Mouse (Mus musculus): ENCODE data around the gene Pigc.

Gene Pigc

DNA sequence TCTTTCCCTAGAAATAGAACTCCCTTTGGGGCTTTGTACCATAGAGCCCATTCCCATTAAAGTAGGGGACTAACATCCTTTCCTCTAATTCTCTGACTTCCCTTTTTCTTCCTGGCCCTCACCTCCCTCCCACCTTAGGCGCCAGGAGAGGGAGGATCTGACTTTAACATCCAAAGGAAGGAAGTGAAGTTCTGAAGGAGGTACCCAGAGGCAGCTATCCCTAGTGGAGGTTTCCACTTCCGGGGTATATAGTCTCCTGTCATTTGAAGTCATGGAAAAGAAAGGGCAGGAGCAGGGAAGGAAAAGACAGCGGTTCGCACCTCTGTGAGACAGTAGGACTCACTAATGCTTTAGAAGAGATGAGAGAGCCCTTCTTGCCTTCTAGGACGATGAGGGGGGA is 30.4 kb downstream of the Pigc start:
- Histone ChIP-seq H3K9me3 (ENCODE audit: low read length) (no peaks in the 10 kb centered on the region), H3K4me1 (replicated peaks; ENCODE audit: low read depth, low read length) (no peaks in the 10 kb centered on the region), H3K4me3 (replicated peaks; ENCODE audit: low read length) (no peak overlapping the region), H3K27me3 (ENCODE audit: insufficient read depth, low read length) (0 out of 2 replicates have a peak, but pooled peaks cover 4% of the 10 kb centered on the region), H3K36me3 (ENCODE audit: insufficient read depth, low read length) (no peaks in the 10 kb centered on the region)
- TF ChIP-seq NANOG (IDR thresholded peaks at IDR 0.05; ENCODE audit: borderline replicate concordance, low read length) (no peak), POU5F1 (IDR thresholded peaks at IDR 0.05; ENCODE audit: borderline replicate concordance, low read length) (no peak), CTCF (conservative IDR thresholded peaks at IDR 0.05; ENCODE audit: low read length) (no peak)

GRCm38 (mm10) chr1:161999882-162000371 is 30.9 kb downstream of the Pigc start:
- no peak overlapping the region for H3K4me3 ChIP-seq (replicated peaks; ENCODE audit: low read length)
- no peaks in the 10 kb centered on the region for H3K36me3 ChIP-seq (ENCODE audit: insufficient read depth, low read length)
- H3K27me3 ChIP-seq (ENCODE audit: insufficient read depth, low read length) = 0 out of 2 replicates have a peak, but pooled peaks cover 4% of the 10 kb centered on the region
- H3K9me3 ChIP-seq (ENCODE audit: low read length) = no peaks in the 10 kb centered on the region
- TF ChIP-seq NANOG (IDR thresholded peaks at IDR 0.05; ENCODE audit: borderline replicate concordance, low read length) (no peak), POU5F1 (IDR thresholded peaks at IDR 0.05; ENCODE audit: borderline replicate concordance, low read length) (no peak), CTCF (conservative IDR thresholded peaks at IDR 0.05; ENCODE audit: low read length) (peak; percentile 72)
- 0 out of 2 replicates have a peak, but pooled peaks cover 2% of the 10 kb centered on the region for H3K4me1 ChIP-seq (replicated peaks; ENCODE audit: low read depth, low read length)

DNA sequence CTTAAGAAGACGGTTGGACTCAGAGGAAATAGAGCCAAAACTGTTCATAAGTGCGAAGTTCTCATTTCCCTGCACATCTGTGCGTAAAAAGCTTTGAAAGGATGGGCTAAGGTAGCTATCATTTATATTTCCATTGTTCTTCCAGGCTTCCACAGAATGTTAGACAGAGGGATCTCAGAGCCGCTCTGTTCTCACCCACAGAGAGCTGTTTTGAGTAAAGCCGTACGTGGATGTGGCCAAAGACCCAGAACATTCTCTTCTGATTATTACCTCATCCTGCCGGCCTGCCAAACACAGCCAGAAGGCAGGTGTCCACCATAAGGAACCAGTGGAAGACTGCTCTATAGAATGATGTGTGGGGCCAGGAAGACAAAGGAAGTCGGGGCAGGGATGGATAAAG is 32.3 kb downstream of the Pigc start:
- no peak for TF ChIP-seq POU5F1 (IDR thresholded peaks at IDR 0.05; ENCODE audit: borderline replicate concordance, low read length)
- TF ChIP-seq NANOG (IDR thresholded peaks at IDR 0.05; ENCODE audit: borderline replicate concordance, low read length) = no peak
- no peak for TF ChIP-seq CTCF (conservative IDR thresholded peaks at IDR 0.05; ENCODE audit: low read length)
- Histone ChIP-seq H3K4me3 (replicated peaks; ENCODE audit: low read length) (no peak overlapping the region), H3K27me3 (ENCODE audit: insufficient read depth, low read length) (0 out of 2 replicates have a peak, but pooled peaks cover 4% of the 10 kb centered on the region), H3K9me3 (ENCODE audit: low read length) (no peaks in the 10 kb centered on the region), H3K4me1 (replicated peaks; ENCODE audit: low read depth, low read length) (0 out of 2 replicates have a peak, but pooled peaks cover 2% of the 10 kb centered on the region), H3K36me3 (ENCODE audit: insufficient read depth, low read length) (no peaks in the 10 kb centered on the region)

- H3K36me3 ChIP-seq (ENCODE audit: insufficient read depth, low read length) = no peaks in the 10 kb centered on the region
- TF ChIP-seq NANOG (IDR thresholded peaks at IDR 0.05; ENCODE audit: borderline replicate concordance, low read length) (no peak), POU5F1 (IDR thresholded peaks at IDR 0.05; ENCODE audit: borderline replicate concordance, low read length) (no peak), CTCF (conservative IDR thresholded peaks at IDR 0.05; ENCODE audit: low read length) (no peak)
- 0 out of 2 replicates have a peak, but pooled peaks cover 4% of the 10 kb centered on the region for H3K27me3 ChIP-seq (ENCODE audit: insufficient read depth, low read length)
- no peaks in the 10 kb centered on the region for H3K9me3 ChIP-seq (ENCODE audit: low read length)
- H3K4me1 ChIP-seq (replicated peaks; ENCODE audit: low read depth, low read length) = 0 out of 2 replicates have a peak, but pooled peaks cover 2% of the 10 kb centered on the region
- H3K4me3 ChIP-seq (replicated peaks; ENCODE audit: low read length) = no peak overlapping the region
These were observed 34.9 kb downstream of the Pigc start for GRCm38 (mm10) chr1:162003729-162004517.

GRCm38 (mm10) chr1:162004518-162004780 is 35.5 kb downstream of the Pigc start:
- H3K4me3 ChIP-seq (replicated peaks; ENCODE audit: low read length) = no peak overlapping the region
- H3K4me1 ChIP-seq (replicated peaks; ENCODE audit: low read depth, low read length) = 0 out of 2 replicates have a peak, but pooled peaks cover 2% of the 10 kb centered on the region
- no peak for TF ChIP-seq NANOG (IDR thresholded peaks at IDR 0.05; ENCODE audit: borderline replicate concordance, low read length)
- TF ChIP-seq CTCF (conservative IDR thresholded peaks at IDR 0.05; ENCODE audit: low read length) = no peak
- TF ChIP-seq POU5F1 (IDR thresholded peaks at IDR 0.05; ENCODE audit: borderline replicate concordance, low read length) = no peak
- H3K36me3 ChIP-seq (ENCODE audit: insufficient read depth, low read length) = no peaks in the 10 kb centered on the region
- H3K9me3 ChIP-seq (ENCODE audit: low read length) = no peaks in the 10 kb centered on the region
- peaks cover 3% of the 10 kb centered on the region; the same call in 1 of the 2 replicates for H3K27me3 ChIP-seq (ENCODE audit: insufficient read depth, low read length)

DNA sequence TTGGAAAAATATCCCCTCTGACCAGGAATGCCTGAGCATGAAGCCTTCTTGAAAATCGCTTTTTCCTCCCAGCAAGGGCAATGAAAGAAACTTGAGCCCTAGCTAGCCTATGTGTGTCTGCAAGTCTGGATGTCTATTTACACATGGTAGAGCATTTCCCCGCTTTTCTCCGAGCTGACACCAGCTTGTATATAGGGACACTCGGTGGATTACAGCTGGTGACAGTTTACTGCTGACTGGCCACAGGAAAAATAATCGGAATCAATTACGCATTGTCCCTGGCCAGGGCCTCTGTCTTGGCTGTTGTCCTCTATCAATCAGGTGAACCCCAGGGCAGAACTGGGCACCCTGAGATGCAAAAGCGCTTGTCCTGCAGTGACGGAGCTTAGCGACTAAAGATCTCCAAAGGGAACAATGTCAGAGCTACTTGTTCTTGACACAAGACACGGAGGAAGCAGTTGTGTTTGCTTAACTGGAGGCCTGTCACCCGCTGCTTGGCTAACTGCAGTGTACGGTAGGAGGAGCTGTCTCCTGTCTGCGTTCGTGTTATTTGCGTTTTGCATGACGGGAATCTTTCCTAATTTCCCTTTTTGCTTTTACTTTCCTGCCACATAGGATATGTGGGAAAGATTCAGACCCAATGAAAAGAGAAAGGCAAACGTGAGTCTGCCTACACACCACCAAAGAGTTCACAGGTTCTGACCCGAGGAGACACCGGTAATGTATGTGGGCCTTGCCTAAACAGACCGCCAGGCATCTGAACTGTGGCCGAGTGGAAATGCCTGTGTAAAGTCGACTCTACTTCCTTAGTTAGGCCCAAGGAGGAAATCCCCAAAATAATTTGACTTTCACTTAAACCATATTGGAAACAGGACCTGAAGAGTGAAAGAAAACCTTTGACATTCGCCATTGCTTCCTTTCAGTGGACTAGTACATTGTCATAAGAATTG is 36.1 kb downstream of the Pigc start:
- Histone ChIP-seq H3K4me1 (replicated peaks; ENCODE audit: low read depth, low read length) (0 out of 2 replicates have a peak, but pooled peaks cover 2% of the 10 kb centered on the region), H3K27me3 (ENCODE audit: insufficient read depth, low read length) (peaks cover 3% of the 10 kb centered on the region; the same call in 1 of the 2 replicates), H3K9me3 (ENCODE audit: low read length) (no peaks in the 10 kb centered on the region), H3K4me3 (replicated peaks; ENCODE audit: low read length) (no peak overlapping the region), H3K36me3 (ENCODE audit: insufficient read depth, low read length) (no peaks in the 10 kb centered on the region)
- TF ChIP-seq NANOG (IDR thresholded peaks at IDR 0.05; ENCODE audit: borderline replicate concordance, low read length) (no peak), POU5F1 (IDR thresholded peaks at IDR 0.05; ENCODE audit: borderline replicate concordance, low read length) (no peak)

DNA sequence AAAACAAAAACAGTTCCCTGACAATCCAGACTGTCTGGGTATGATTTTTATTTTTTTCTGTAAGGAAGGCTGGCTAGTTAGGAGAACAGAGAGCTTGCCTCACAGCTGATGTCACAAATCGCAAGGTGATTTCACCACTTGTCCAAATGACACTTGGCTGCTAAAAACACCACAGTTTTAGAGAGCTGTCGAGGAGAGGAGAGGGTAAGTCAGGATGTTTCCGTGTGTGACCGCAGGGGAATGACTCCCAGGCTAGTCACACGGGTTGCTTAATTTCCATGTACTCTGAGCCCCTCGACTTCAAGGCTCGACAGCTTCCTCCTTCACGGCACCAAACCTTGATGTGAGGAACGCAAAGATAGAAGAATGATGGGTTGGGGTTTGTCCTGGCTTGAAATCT is 37.1 kb downstream of the Pigc start:
- H3K27me3 ChIP-seq (ENCODE audit: insufficient read depth, low read length) = peaks cover 3% of the 10 kb centered on the region; the same call in 1 of the 2 replicates
- no peaks in the 10 kb centered on the region for H3K9me3 ChIP-seq (ENCODE audit: low read length)
- no peaks in the 10 kb centered on the region for H3K36me3 ChIP-seq (ENCODE audit: insufficient read depth, low read length)
- H3K4me1 ChIP-seq (replicated peaks; ENCODE audit: low read depth, low read length) = 0 out of 2 replicates have a peak, but pooled peaks cover 2% of the 10 kb centered on the region
- H3K4me3 ChIP-seq (replicated peaks; ENCODE audit: low read length) = no peak overlapping the region
- TF ChIP-seq POU5F1 (IDR thresholded peaks at IDR 0.05; ENCODE audit: borderline replicate concordance, low read length) (no peak), CTCF (conservative IDR thresholded peaks at IDR 0.05; ENCODE audit: low read length) (no peak), NANOG (IDR thresholded peaks at IDR 0.05; ENCODE audit: borderline replicate concordance, low read length) (no peak)

DNA sequence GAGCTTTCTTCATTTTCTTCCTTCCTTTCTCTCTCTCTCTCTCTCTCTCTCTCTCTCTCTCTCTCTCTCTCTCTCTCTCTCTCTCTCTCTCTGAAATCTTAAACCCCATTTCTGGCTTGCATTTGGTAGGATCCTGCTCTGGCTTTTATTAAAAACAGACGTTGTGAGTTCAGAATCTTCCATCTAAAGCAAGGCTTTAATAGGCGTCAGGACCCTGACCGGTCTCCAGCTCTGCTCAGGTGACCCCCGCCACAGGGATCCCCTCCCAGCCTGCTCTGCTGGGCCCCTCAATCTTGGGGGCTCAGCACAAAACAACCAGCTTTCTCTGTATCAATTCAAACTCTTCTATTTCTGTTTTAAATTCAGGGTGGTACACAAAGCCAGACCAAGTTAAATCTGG is 39.2 kb downstream of the Pigc start:
- Histone ChIP-seq H3K4me1 (replicated peaks; ENCODE audit: low read depth, low read length) (0 out of 2 replicates have a peak, but pooled peaks cover 2% of the 10 kb centered on the region), H3K36me3 (ENCODE audit: insufficient read depth, low read length) (no peaks in the 10 kb centered on the region), H3K27me3 (ENCODE audit: insufficient read depth, low read length) (peaks cover 3% of the 10 kb centered on the region; the same call in 1 of the 2 replicates), H3K9me3 (ENCODE audit: low read length) (no peaks in the 10 kb centered on the region), H3K4me3 (replicated peaks; ENCODE audit: low read length) (no peak overlapping the region)
- TF ChIP-seq NANOG (IDR thresholded peaks at IDR 0.05; ENCODE audit: borderline replicate concordance, low read length) (no peak), CTCF (conservative IDR thresholded peaks at IDR 0.05; ENCODE audit: low read length) (no peak), POU5F1 (IDR thresholded peaks at IDR 0.05; ENCODE audit: borderline replicate concordance, low read length) (no peak)

Data from E14TG2a.4 (cell line).